Mouse (Mus musculus): ENCODE measurements around the gene Tmem177.
A peak's percentile ranks its signal among the peaks of the same experiment; 100 is the strongest.

The Tmem177 gene

DNA sequence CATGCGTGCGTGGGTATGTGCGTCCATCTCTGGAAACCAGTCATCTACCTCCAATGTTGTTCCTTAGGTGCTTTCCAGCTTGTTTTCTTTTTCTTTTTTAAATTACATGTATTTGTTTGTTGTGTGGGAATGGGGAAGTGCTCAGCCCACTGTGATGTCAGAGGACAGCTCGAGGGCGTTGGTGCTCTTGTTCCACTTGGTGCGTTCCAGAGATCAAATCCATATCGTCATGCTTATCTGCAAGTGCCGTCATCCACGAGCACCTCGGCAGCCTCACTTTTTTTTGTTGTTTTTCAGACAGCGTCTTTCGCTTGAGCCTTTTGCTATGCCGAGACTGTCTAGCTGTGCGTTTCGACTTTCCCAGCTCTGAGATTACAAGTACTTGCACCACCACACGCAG is 23.7 kb downstream of the Tmem177 start:
- DNase-seq (ENCODE audit: low read depth) = no peak

DNA sequence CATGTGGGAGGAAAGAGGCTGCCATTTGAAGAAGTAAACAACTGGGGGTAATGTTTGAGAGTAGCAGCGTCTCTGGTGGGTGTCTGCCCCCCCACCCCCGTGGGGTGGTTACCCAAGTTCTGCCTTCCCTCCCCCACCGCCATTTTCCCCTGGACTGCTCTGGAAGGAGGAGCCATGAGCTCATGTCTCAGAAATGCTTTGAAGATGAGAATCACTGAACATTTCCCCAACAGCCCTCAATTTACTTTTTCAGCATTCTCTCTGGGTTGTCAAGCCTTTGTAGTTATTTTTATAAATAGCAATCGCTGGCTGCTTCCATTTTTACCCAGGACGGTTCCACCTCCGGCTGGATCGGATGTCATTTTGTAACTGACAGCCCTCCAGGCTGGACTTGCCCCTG is 26.7 kb downstream of the Tmem177 start:
- DNase-seq (ENCODE audit: low read depth) = peak; percentile 22

DNA sequence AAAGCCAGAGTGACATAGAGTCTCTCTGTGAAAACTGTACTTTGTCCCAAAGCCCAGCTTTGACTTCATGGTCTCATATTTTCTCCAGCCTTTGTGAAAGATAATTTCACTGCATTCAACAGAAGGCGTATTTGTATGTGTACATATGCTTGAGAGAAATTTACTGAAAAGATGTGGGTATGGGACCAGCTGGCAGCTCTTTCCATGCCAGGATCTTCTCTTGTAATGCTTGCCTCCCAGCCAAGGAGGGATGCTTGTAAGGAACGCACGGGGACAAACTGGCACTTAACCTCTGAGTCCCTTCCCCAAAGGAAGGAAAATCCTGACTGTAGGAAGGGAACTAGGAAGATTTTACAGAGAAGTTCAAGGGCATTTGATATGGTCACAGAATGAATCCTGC is 28.7 kb downstream of the Tmem177 start:
- no peak for DNase-seq (ENCODE audit: low read depth)

DNA sequence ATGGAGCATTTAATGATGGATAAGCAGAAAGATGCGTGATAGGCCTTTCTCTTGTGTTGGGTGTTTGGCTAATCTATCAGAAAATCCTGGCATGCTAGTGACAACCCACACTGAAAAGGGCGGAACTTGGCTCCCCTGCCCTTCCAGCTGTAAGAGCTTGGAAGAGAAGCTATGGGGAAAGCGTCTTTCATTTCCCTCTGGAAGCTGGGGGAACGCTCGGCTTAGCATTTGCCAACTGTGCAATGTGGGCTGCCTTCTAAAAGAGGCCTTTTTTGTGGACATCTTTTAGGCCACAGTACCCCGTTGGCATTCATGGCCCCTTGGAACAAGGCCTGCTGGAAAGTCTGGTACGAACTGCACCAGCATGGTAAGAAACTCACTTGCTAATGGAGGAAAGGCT is 34.1 kb downstream of the Tmem177 start:
- peak; percentile 54 for DNase-seq (ENCODE audit: low read depth)

DNA sequence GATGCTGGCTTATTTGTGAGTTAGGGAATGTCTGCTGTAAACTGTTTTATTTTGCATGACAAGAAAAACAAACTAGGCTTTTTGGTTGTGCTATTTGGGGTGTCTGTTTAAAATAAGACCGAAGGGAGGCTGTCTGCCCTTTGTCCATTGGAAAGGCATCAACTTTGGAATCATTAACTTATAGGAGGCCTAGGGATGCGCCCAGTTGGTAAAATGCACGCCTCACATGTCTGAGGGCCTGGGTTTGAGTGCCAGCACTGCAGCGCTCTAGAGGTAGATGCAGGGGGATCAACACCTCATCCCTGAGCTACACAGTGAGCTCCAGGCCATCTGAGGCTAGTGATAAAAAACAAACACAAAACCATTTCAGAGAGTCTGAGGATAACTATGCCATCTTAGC is 35.5 kb downstream of the Tmem177 start:
- no peak for DNase-seq (ENCODE audit: low read depth)

DNA sequence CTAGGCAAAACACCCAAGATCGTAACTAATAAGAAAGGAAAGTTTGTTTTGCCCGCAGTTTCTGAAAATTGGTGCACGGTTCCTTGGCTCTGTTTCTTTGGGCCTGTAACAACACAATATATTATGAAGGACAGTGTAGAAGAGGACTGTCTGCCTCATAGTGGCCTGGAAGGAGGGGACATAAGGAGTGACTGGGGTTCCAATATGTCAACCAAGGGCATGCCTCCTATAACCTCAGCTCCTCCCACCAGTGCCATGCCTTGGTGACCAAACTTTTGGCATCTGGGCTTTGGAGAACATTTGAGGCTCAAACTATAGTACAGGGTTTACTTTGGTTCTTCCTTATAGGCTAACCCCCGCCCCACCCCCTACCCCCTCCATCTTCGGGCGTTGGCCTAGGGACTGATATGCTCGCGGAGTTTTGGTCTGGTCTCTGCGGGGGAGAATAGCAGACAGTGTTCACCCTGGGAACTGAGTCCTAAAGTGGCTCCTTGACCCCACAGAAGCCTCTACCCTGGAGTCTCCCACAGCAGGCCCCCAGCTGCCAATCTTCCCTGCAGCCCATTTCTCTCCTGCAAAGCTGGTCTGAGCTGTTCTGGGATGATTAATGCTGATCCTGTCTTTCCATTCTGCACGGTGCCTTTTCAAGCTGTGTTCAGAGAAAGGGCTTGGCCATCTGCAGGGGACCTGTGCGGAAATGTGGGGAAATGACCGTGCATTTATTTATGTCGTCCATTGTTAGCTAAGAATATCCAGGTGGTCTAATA is 44.4 kb downstream of the Tmem177 start:
- DNase-seq (ENCODE audit: low read depth) = no peak

DNA sequence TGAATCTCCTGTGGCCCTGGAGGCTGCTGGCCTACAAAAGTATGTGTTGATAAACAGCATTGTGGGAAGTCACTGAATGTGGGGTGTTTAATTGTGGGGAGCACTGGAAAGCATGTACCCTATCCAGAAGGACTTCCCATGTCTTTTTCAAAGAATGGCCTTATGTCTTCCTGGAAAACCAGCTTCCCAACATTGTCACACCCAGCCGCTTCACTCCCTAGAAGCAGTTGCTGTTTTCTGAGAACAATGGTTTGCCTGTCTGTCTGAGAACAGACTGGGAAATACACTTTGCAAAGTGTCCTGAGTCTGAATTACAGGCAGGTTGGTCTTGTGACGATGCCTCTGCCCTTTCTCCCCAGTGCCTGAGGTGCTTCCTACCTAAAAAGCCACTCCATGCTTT is 45.7 kb downstream of the Tmem177 start:
- DNase-seq (ENCODE audit: low read depth) = no peak

DNA sequence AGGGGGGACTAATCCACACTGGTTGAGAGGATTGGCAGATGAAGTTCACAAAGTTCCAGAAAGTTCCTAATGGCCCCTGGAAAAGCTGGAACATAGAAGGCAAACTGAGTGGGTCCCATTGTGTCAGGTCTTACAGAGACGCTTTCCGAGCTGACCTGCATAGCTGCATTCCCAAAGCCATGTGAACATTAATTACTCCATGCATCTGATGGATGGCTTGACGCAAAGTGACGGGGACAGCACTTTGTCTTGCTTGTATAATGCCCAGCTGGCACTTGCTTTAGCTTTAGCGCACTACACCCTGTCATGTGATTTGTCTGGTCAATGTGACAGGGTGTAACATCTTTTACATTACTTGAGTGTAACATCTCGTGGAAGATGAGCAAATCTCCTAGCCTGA is 47.7 kb downstream of the Tmem177 start:
- no peak for DNase-seq (ENCODE audit: low read depth)

DNA sequence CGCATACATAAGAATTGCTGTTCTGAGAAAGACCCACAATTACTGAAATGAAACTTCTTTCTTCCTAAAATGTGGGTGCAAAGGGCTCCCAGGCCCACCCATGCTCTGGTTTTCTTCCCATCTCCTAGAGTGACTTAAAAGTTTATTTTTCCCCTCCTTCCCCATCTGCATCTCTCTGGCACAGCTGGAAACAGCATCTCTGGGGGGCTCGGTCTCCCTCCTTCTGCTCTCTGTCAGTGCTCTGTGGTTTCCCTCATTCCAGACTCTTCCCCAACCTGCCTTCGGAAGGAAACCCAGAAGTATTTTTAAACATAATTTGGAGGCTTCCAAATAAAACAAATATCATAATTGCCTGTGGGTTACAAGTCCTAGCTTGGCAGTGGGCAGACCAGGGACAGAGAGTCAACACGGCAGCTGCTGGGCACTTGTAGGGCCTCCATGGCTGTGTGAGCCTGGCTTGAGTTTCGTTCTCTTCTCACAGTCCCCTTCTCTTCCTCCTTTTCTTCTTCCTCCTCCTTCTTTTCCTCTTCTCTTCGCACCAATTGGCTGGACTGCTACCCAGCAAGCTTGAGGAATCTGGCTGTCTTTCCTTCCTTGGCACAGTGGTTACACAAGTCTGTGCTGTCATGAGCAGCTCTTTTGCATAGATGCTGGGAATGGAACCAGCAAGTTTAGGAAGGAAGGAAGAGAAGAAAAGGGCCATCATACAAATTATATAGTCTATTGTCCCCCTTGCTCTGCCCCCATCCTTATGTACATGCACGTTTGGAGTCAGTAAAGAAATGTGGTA is 49.3 kb downstream of the Tmem177 start:
- DNase-seq (ENCODE audit: low read depth) = peak; percentile 23

DNA sequence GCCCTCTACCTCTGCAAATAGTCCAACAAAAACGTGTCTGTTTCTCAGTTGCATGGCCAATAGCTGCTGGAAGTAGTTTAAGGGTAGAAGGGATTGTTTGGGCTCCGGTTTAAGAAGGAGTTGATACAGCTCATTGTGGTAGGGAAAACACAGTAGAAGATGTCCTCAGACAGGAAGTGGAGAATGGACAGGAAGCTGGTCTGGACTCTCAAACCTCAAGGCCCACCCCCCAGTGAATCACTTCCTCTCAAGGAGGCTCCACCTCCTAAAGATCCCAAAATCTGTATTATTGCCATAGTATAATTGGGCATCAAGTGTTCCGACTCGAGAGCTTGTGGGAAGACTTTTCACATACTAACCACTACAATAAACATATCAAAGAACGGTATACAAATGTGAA is 53.4 kb downstream of the Tmem177 start:
- DNase-seq (ENCODE audit: low read depth) = no peak

Measured in NIH3T3 (cell line).